Mouse (Mus musculus): ENCODE measurements around the gene Rbfox1. TPM values are rescaled to one million over a fixed set of nuclear protein-coding genes. Genes with fewer than 3 reads are reported as not detected.

Rbfox1 gene
- polyA plus RNA-seq, 1 experiment from 2014 or later: 3.9 TPM

- Histone ChIP-seq H3K9me3 (ENCODE audit: control insufficient read depth, low read length) (no peaks in the 10 kb centered on the region), H3K4me1 (ENCODE audit: control insufficient read depth, insufficient read depth, low read length) (no peaks in the 10 kb centered on the region), H3K36me3 (ENCODE audit: control insufficient read depth, insufficient read depth, low read length) (no peaks in the 10 kb centered on the region), H3K27ac (ENCODE audit: low read length) (no peak overlapping the region), H3K9ac (ENCODE audit: low read depth, low read length) (no peak overlapping the region), H3K27me3 (replicated peaks; ENCODE audit: control insufficient read depth, insufficient read depth, low read length) (no peaks in the 10 kb centered on the region), H3K4me3 (ENCODE audit: low read length) (no peak overlapping the region), H3K4me2 (ENCODE audit: low read depth, low read length) (no peak overlapping the region)
- no peak for ATAC-seq
- 39% methylated on average over 5 of the region's 5 CpGs for WGBS
Measured at GRCm38 (mm10) chr16:6919681-6920080, 1034.5 kb downstream of the Rbfox1 start.

- no peak overlapping the region for H3K4me3 ChIP-seq (ENCODE audit: low read length)
- ATAC-seq: no peak
- H3K9ac ChIP-seq (ENCODE audit: low read depth, low read length): no peak overlapping the region
- H3K4me1 ChIP-seq (ENCODE audit: control insufficient read depth, insufficient read depth, low read length): no peaks in the 10 kb centered on the region
- H3K9me3 ChIP-seq (ENCODE audit: control insufficient read depth, low read length): no peaks in the 10 kb centered on the region
- no peak overlapping the region for H3K27ac ChIP-seq (ENCODE audit: low read length)
- H3K4me2 ChIP-seq (ENCODE audit: low read depth, low read length): no peak overlapping the region
- H3K27me3 ChIP-seq (replicated peaks; ENCODE audit: control insufficient read depth, insufficient read depth, low read length): no peaks in the 10 kb centered on the region
- no peaks in the 10 kb centered on the region for H3K36me3 ChIP-seq (ENCODE audit: control insufficient read depth, insufficient read depth, low read length)
- 63% methylated on average over 2 of the region's 2 CpGs for WGBS
Measured at GRCm38 (mm10) chr16:6927661-6928060, 1042.5 kb downstream of the Rbfox1 start.

GRCm38 (mm10) chr16:6930795-6931194, 1045.6 kb downstream of the Rbfox1 start:
- no peaks in the 10 kb centered on the region for H3K4me1 ChIP-seq (ENCODE audit: control insufficient read depth, insufficient read depth, low read length)
- ATAC-seq: no peak
- H3K4me2 ChIP-seq (ENCODE audit: low read depth, low read length): no peak overlapping the region
- 50% methylated on average over 3 of the region's 3 CpGs for WGBS
- no peak overlapping the region for H3K27ac ChIP-seq (ENCODE audit: low read length)
- no peak overlapping the region for H3K9ac ChIP-seq (ENCODE audit: low read depth, low read length)
- no peaks in the 10 kb centered on the region for H3K27me3 ChIP-seq (replicated peaks; ENCODE audit: control insufficient read depth, insufficient read depth, low read length)
- H3K9me3 ChIP-seq (ENCODE audit: control insufficient read depth, low read length): no peaks in the 10 kb centered on the region
- no peaks in the 10 kb centered on the region for H3K36me3 ChIP-seq (ENCODE audit: control insufficient read depth, insufficient read depth, low read length)
- H3K4me3 ChIP-seq (ENCODE audit: low read length): no peak overlapping the region

- H3K4me2 ChIP-seq (ENCODE audit: low read depth, low read length): no peak overlapping the region
- no peak overlapping the region for H3K9ac ChIP-seq (ENCODE audit: low read depth, low read length)
- no peaks in the 10 kb centered on the region for H3K36me3 ChIP-seq (ENCODE audit: control insufficient read depth, insufficient read depth, low read length)
- no peaks in the 10 kb centered on the region for H3K4me1 ChIP-seq (ENCODE audit: control insufficient read depth, insufficient read depth, low read length)
- H3K9me3 ChIP-seq (ENCODE audit: control insufficient read depth, low read length): no peaks in the 10 kb centered on the region
- H3K27me3 ChIP-seq (replicated peaks; ENCODE audit: control insufficient read depth, insufficient read depth, low read length): no peaks in the 10 kb centered on the region
- no peak overlapping the region for H3K27ac ChIP-seq (ENCODE audit: low read length)
- no peak for ATAC-seq
- H3K4me3 ChIP-seq (ENCODE audit: low read length): no peak overlapping the region
- WGBS: 78% methylated on average over 6 of the region's 6 CpGs
Measured at GRCm38 (mm10) chr16:6946151-6946550, 1061.0 kb downstream of the Rbfox1 start.

- Histone ChIP-seq H3K27ac (ENCODE audit: low read length) (no peak overlapping the region), H3K27me3 (replicated peaks; ENCODE audit: control insufficient read depth, insufficient read depth, low read length) (no peaks in the 10 kb centered on the region), H3K9ac (ENCODE audit: low read depth, low read length) (no peak overlapping the region), H3K4me3 (ENCODE audit: low read length) (no peak overlapping the region), H3K9me3 (ENCODE audit: control insufficient read depth, low read length) (no peaks in the 10 kb centered on the region), H3K4me2 (ENCODE audit: low read depth, low read length) (no peak overlapping the region), H3K36me3 (ENCODE audit: control insufficient read depth, insufficient read depth, low read length) (no peaks in the 10 kb centered on the region), H3K4me1 (ENCODE audit: control insufficient read depth, insufficient read depth, low read length) (no peaks in the 10 kb centered on the region)
- ATAC-seq: no peak
- WGBS: 79% methylated on average over 2 of the region's 2 CpGs
Measured at GRCm38 (mm10) chr16:6949666-6950065, 1064.5 kb downstream of the Rbfox1 start.

- Histone ChIP-seq H3K4me1 (ENCODE audit: control insufficient read depth, insufficient read depth, low read length) (no peaks in the 10 kb centered on the region), H3K36me3 (ENCODE audit: control insufficient read depth, insufficient read depth, low read length) (no peaks in the 10 kb centered on the region), H3K27me3 (replicated peaks; ENCODE audit: control insufficient read depth, insufficient read depth, low read length) (no peaks in the 10 kb centered on the region), H3K4me3 (ENCODE audit: low read length) (no peak overlapping the region), H3K27ac (ENCODE audit: low read length) (no peak overlapping the region), H3K9me3 (ENCODE audit: control insufficient read depth, low read length) (no peaks in the 10 kb centered on the region), H3K9ac (ENCODE audit: low read depth, low read length) (no peak overlapping the region), H3K4me2 (ENCODE audit: low read depth, low read length) (no peak overlapping the region)
- 74% methylated on average over 6 of the region's 6 CpGs for WGBS
- ATAC-seq: no peak
Measured at GRCm38 (mm10) chr16:6955102-6955675, 1070.0 kb downstream of the Rbfox1 start.

- no peaks in the 10 kb centered on the region for H3K9me3 ChIP-seq (ENCODE audit: control insufficient read depth, low read length)
- no peak overlapping the region for H3K9ac ChIP-seq (ENCODE audit: low read depth, low read length)
- no peak overlapping the region for H3K4me2 ChIP-seq (ENCODE audit: low read depth, low read length)
- H3K27ac ChIP-seq (ENCODE audit: low read length): no peak overlapping the region
- WGBS: 33% methylated on average over 2 of the region's 2 CpGs
- no peaks in the 10 kb centered on the region for H3K4me1 ChIP-seq (ENCODE audit: control insufficient read depth, insufficient read depth, low read length)
- H3K4me3 ChIP-seq (ENCODE audit: low read length): no peak overlapping the region
- no peak for ATAC-seq
- H3K36me3 ChIP-seq (ENCODE audit: control insufficient read depth, insufficient read depth, low read length): no peaks in the 10 kb centered on the region
- H3K27me3 ChIP-seq (replicated peaks; ENCODE audit: control insufficient read depth, insufficient read depth, low read length): no peaks in the 10 kb centered on the region
Measured at GRCm38 (mm10) chr16:6961931-6962379, 1076.8 kb downstream of the Rbfox1 start.

- Histone ChIP-seq H3K27ac (ENCODE audit: low read length) (no peak overlapping the region), H3K4me1 (ENCODE audit: control insufficient read depth, insufficient read depth, low read length) (no peaks in the 10 kb centered on the region), H3K36me3 (ENCODE audit: control insufficient read depth, insufficient read depth, low read length) (no peaks in the 10 kb centered on the region), H3K4me3 (ENCODE audit: low read length) (no peak overlapping the region), H3K9me3 (ENCODE audit: control insufficient read depth, low read length) (no peaks in the 10 kb centered on the region), H3K9ac (ENCODE audit: low read depth, low read length) (no peak overlapping the region), H3K4me2 (ENCODE audit: low read depth, low read length) (no peak overlapping the region), H3K27me3 (replicated peaks; ENCODE audit: control insufficient read depth, insufficient read depth, low read length) (no peaks in the 10 kb centered on the region)
- WGBS: 44% methylated on average over 5 of the region's 5 CpGs
- no peak for ATAC-seq
Measured at GRCm38 (mm10) chr16:6962508-6962907, 1077.4 kb downstream of the Rbfox1 start.

- Histone ChIP-seq H3K4me1 (ENCODE audit: control insufficient read depth, insufficient read depth, low read length) (no peaks in the 10 kb centered on the region), H3K9ac (ENCODE audit: low read depth, low read length) (no peak overlapping the region), H3K9me3 (ENCODE audit: control insufficient read depth, low read length) (no peaks in the 10 kb centered on the region), H3K27me3 (replicated peaks; ENCODE audit: control insufficient read depth, insufficient read depth, low read length) (no peaks in the 10 kb centered on the region), H3K36me3 (ENCODE audit: control insufficient read depth, insufficient read depth, low read length) (no peaks in the 10 kb centered on the region), H3K4me3 (ENCODE audit: low read length) (no peak overlapping the region), H3K27ac (ENCODE audit: low read length) (no peak overlapping the region), H3K4me2 (ENCODE audit: low read depth, low read length) (no peak overlapping the region)
- 73% methylated on average over 4 of the region's 4 CpGs for WGBS
- no peak for ATAC-seq
Measured at GRCm38 (mm10) chr16:6963533-6963932, 1078.4 kb downstream of the Rbfox1 start.
